Mouse (Mus musculus) bone marrow, adult 2 months (tissue): Measurements from ENCODE around the gene Cdc20.

Experiments used
- CTCF ChIP-seq: fragments of 200-500 bp; IDR thresholded peaks from 2 replicates; pipeline ENCODE4 v1.5.1; 2011; ENCODE audit warnings: low read length, control low read depth; ENCODE audit not compliant: control insufficient read depth, insufficient read depth
- POLR2A ChIP-seq: fragments of 200-500 bp; IDR thresholded peaks from 2 replicates; pipeline ENCODE4 v1.6.1; 2011; ENCODE audit warnings: low read depth, mild to moderate bottlenecking, control low read depth, low read length, borderline replicate concordance; ENCODE audit not compliant: control insufficient read depth

DNA sequence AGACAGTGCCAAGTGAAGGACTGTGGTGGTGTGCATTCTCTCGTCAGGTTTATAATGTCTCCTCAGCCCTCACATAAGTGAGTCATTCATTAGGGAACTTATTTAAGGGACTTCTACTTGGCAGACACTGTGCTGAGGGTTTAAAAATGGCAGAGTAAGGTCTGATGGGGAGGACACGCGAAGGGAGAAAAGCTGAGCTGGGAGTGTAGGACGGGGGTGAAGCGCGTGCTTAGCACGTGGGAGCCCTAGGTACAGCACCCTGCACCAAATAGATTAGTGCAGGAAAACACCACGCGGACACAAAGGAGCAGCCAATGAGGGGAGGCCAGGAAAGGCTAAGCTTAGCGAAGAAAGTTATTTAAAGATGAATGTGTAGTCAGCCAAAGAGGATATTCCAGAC lies 7.9 kb upstream of the Cdc20 start:
- no peak for TF ChIP-seq CTCF
- no peak for TF ChIP-seq POLR2A
